Mouse (Mus musculus) thymus, postnatal 36 days (tissue): Measurements from ENCODE around the gene Slc25a42.
"Not testable (repeated sequence)": the region's sequence is repeated elsewhere in the genome, so short reads cannot be mapped to it uniquely, and the experiment has no call there.

Experiments
- DNase-seq, 2 experiments: peaks; one replicate each; pipeline ENCODE4 v3.0.0; 2022; ENCODE audit warnings: mixed read lengths in 2 of 2

The Slc25a42 gene

DNA sequence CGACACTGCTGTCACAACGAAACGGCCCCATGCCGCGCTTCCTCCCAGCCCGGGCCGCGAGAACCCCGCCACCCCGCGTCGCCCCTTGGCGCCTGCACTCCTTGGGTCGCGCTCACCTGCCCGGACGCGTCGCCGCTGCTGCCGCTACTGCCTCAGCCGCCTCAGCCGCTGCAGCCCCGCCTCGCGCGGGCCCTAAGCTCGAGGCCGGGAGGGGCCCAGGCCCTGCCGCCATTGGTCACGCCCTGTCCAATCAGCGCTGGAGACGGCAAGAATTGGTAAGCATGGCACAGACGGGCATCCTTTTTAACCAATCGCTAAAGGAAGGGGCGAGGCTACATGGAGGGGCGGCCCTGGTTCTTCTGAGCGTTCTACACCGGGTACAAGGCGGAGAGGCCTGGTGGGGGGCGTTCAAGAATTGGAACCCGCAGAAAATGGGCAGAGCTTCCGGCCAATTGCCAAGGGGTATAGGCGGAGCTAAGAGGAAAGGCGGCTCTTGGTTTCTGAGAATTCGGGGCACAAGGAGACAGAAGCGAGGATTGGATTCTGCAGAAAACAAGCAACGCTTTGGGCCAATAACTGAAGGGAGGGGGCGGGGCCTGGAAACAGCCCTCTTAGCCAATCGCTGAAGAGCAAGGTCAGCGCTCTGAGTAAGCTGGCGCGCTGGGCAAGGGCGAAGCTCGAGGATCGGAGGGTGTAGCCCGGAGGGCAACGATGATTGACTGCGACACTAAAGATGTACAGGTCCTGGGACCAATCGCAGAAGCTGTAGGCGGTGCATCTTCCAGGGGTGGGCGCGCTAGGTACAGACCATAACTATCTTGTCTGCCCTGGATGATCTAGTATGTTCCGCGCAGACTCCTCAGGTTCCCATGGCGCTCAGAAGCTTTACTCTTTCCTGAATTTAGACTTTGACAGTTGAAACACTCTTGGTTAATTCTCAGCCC lies at the start of gene Slc25a42:
Gene Slc25a42, minus strand, starts transcription at position 194 of the 944 bp plus-strand sequence.
- peak; percentile 93 to 98 for DNase-seq

DNA sequence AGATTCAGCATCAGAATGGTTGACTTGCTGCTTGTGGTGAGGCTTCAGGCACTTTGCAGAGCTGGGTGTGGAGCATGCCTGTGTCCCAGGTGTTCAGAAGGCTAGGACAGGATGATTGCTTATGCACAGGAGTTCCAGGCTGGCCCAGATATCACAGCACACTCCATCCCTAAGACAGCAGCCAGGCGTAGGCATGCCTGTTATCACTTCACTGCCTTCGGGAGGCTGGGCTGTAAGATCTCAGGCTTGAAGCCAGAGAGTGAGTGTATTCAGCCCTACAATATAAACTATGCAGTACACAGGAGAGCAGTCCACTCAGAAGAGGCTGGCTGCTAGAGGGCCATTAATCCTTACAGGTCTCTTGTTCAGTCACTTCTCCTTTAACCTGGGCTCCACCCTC lies 46.9 kb upstream of the Slc25a42 start:
- no peak for DNase-seq

DNA sequence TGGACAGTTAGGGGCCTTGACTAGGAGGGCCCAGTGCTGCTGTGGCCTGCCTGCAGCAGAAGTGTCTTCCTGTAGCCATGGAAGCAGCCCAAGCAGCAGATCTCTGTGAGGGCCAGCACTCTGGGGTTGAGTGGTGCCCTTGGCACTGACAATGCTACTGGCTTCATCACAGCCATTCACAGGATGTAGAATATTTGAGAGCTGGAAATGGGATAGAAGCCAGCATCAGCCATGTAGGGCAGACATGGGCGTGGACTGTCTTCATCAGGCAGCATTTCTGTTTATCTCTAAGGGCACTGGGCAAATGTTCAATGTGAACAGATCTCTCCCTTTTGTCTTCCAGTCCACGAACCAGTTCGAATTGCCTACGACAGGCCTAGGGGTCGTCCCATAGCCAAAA lies 46.5 kb upstream of the Slc25a42 start:
- no peak for DNase-seq

DNA sequence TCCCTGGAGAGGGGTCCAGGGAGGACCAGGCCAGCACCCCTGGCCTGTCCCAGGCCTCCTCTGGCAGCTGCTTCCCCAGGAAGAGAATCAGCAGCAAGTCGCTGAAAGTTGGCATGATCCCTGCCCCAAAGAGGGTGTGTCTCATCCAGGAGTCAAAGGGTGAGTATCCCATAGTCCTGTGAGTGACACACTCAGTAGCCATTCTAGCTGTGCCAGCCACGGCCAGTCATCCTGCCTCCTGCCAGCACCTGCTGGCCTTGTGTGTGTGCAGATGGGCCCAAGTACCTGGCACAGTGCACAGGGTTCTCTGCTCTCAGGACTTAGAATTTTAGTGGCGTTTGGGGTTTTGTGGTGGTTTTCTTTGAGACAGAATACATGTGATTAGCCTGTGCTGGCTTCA lies 45.4 kb upstream of the Slc25a42 start:
- no peak for DNase-seq

DNA sequence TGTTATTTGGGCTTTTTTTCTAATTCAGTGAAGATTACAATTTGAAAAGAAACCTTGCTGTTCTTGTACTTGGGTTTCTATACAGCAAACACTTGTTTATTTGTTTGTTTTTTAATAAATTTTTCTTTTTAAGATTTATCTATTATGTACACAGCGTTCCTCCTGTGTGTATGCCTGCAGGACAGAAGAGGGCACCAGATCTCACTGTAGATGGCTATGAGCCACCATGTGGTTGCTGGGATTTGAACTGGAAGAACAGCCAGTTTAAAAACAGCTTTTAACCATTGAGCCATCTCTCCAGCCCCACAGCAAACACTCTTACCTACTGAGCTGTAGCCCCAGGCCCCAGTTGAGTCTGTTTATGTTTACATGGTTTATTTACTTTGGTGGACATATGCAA lies 42.5 kb upstream of the Slc25a42 start:
- DNase-seq: no peak

DNA sequence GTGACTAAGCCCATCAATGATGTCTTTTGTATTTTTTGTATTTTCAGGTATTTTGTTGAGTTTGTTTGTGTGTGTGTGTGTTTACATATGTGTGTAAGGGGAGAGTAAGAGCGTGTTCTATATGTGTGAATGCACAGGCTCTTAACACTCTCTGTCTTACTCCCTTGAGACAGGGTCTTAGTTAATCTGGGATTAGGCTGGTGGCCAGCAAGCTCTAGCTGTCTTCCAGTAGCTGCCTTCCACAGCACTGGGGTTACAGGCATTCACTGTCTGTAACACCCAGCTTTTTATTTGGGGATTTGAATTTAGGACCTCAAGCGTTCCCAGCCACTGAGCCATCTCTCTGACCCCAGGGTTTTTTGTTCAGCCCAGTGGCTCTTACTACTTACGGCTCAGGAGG lies 35.7 kb upstream of the Slc25a42 start:
- DNase-seq: no peak

DNA sequence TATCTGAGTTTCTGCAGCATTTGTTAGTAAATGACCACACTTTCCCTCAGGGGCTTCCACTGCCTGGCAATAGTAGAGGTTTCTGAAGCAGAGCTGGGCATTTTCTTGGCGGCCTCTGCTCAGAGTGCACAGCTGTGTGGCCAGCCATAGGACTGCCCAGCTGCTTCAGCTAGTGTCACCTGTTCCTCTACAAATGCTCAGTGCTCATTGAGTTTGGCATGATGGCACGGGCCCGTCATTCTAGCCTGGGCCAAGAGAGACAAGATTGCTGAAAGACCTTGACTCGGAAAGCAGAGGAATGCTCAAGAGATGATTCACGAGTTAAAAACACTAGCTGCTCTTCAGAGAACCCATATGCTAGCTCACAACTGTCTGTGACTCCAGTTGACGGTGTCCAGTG lies 34.5 kb upstream of the Slc25a42 start:
- no peak for DNase-seq

DNA sequence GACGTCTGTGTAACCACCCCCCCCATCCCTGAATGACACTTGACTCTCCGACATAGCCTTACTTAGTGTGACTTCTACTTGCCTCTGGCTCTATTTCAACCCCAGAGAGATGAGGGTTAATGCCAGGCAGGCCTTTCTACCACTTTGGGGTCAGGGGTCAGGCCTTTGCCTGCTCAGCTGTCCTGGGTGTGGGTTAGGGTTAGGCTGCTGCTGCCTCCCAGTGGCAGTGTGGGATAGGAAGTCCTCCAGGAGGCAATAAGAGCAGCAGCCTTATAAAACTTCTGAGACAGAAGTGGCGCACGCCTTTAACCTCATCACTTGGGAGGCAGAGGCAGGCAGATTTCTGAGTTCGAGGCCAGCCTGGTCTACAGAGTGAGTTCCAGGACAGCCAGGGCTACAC lies 28.5 kb upstream of the Slc25a42 start:
- peak; percentile 14 to 33 for DNase-seq

DNA sequence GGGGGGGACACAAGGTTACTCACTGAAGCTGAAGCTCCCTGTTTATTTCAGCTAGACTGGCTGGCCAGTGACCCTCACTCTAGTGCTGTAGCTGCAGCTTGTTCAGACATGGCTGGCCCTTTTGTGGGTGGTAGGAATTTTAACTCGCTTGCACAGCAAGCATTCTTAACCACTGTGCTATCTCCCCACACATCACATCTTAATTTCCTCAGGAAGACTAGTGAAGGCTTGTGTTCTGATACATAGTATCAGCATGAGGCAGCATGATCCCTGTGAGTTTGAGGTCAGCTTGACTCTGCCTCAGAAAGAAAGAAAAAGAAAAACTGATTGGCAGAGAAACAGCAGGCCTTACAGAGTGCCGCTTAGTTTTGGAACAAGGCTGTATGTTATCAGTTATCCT lies 25.7 kb upstream of the Slc25a42 start:
- no peak for DNase-seq

DNA sequence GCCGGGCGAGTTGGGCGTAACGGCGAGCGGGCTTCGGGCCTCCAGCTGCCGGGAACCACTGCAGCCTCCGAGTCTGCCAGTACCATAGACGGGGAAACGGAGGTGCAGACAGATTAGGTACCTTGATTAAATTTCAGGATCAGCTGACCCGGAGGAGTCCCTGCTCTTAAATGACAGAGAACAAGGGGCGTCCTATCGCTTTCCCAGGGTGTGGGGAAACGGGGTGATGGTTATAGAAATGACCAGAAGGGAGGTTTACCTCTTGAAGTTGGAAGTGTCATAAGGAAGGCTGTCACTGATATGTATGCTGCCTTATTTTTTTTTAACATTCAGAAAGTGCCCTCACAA lies 22.6 kb upstream of the Slc25a42 start:
- no peak for DNase-seq

DNA sequence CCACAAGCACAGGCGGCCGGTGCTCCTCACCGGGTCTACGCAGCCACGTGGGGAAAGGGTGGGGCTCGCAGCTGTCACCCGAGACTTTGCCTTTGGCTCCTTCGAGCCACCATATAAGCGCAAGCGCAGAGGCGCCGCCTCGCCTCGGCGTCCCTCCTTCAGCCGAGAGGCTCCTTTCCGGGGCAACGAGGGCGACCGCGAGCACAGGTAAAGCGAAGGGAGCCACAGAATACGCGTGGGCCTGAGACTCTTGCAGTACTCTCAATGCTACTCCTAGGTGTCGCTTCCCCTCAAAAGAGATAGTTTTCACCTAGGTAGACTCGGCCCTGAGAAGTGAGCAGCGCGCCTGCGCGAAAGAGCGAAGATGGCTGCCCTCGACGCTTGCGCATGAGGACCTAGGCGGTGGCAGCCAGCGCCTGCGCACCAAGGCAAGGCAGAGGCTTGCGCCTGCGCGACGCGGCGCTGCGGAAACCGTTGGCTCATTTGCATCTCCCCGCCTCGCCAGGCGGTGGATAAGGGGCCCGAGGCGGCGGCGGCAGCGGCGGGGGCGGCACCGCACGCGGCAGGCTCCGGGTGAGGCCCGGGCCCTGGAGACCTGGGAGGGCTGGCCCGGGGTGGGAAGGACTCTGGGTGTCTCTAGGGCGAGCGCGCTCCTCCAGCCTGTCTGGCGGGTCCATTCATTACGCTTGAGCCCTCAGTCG lies 22.1 kb upstream of the Slc25a42 start, which contains the start of the genes Sugp2 and Armc6:
Gene Sugp2, plus strand, starts transcription at position 147 of the 701 bp plus-strand sequence.
Gene Armc6, minus strand, starts transcription at position 387 of the 701 bp plus-strand sequence.
- DNase-seq: peak; percentile 94 to 97

DNA sequence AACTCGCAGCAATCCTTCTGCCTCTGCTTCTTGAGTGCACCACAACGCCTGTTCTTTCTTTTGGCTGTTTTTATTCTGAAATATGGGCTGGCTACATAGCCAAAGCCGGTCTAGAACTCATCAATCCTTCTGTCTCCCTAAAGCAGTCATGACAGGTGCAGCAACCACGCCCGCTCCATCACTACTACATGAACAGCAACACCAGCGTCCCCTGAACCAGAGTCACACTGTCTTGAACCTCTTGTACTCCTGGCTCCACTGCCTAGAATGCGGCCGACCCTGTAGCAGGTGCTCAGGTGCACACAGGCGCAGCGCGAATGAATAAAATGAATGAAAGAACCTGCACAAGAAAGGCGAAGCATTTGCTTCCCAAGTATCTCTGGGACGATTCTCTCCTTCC lies 21.5 kb upstream of the Slc25a42 start:
- no peak for DNase-seq

DNA sequence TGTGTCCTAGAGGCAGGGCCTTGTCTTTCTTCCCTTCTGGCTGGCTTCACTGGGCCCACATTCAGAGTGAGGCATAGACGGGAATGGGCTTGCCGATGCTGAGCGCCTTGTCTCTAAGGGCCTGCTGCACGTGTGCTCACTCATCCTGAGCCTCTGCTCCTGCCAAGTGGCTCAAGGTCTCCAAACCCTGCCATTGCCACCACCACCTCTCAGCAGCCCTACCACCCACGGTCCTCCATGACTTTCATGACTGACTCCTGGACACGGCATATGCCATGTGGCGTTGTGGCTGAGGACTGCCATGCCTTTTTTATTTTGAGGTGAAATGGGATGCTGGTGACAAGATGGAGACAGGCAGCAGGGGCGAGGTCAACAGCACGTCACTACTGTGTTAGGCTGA lies 18.7 kb upstream of the Slc25a42 start:
- DNase-seq: no peak

DNA sequence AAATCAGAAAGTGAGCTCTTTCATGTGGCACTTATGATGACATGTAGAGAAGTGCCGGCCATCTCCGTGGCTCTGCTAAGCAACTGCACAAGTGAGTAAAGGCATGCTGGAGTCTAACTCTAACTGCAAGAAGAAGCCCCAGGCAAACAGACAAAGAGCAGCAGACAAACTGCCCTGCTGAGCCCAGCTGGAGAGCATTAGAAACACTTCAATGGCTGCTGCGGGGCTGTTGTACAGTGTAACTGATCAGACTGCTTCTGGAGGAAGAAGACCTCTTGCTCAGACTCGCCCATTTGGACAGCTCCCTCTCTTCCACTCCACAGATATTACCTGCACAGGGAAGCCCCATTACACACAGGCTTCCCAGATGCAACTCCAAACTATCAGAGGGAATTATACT lies 15.9 kb upstream of the Slc25a42 start:
- DNase-seq: no peak

DNA sequence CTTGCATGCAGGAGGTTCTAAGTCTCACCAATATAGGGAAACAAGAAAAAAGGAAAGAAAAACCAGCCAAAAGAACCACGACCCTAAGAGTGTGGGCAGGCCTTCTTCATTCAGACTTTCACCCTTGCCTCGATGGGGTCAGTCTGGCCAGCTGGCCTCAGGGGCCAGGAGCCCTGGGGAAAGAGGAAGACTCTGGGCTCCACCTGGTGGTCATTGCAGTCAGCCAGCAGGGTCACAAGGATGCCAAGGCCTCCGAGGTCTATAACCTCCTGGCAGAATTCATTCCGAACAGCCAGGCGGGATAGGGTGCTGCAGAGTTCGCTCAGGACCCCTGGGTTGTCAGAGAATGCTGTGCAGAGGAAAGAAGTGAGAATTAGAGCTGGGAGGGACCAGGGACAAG lies 11.2 kb upstream of the Slc25a42 start:
- DNase-seq: peak; percentile 23

DNA sequence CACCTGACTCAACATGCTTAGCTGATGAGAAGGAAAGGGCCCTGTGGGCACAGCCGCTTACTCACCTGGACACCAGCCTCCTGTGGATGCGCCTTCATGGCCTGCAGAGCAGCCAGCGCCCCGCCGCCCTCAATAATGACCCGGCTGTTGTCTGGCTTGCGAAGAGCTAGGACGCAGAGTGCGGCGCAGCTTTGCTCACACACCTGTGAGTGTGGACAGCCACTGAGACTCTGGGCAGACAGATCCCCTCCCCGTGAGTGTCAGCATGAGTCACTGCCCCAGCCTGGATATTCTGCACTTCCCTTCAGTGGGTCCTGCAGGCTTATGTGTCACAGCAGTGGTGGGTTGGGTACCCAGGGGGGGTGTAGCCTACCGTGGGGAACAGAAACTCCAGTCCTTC lies 9.9 kb upstream of the Slc25a42 start:
- no peak for DNase-seq

DNA sequence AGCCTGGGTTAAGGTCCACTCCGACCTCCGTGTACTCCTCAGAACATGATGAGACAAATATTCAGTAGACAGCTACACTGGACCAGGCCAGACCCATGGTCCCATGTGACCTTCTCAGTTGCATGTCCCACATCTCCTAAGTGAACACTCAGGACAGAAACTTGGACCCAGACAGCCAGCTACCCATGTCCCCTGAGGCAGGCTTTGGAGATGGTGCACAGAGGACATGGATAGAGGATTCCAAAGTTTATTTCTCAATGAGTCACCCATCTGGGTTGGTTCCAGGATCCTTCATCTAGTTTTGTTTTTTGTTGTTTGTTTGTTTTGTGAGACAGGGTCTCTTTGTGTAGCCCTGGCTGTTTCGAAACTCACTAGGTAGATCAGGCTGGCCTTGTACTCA lies 8.8 kb upstream of the Slc25a42 start:
- DNase-seq: no peak

DNA sequence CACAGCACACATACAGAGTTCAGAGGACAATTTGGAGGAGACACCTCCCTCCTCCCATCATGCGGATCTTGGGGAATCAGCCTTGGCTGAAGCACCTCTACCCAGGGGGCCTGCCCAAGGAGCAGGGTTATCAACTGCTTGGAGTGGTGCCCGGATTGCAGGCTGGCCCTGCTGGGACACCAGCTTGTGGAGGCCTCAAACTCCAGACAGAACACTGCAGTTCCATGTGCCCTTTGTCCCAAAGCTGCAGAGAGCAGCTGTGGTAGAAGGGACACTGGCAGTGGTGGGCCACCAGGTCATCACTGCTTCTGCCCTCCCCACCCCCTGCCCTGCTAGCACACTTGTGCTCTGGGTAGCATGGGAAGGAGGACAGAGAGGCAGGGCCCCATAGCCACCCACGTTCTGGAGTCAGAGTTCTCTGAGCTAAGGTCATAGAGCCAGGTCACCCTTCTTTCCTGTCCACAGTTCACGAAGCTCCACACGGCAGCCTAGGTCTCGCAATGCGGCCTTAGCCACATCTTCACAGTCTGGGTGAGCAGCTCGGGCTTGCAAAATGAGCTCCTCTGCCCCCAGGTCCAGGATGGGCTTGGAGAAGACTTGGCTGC lies 8.2 kb upstream of the Slc25a42 start:
- no peak for DNase-seq

DNA sequence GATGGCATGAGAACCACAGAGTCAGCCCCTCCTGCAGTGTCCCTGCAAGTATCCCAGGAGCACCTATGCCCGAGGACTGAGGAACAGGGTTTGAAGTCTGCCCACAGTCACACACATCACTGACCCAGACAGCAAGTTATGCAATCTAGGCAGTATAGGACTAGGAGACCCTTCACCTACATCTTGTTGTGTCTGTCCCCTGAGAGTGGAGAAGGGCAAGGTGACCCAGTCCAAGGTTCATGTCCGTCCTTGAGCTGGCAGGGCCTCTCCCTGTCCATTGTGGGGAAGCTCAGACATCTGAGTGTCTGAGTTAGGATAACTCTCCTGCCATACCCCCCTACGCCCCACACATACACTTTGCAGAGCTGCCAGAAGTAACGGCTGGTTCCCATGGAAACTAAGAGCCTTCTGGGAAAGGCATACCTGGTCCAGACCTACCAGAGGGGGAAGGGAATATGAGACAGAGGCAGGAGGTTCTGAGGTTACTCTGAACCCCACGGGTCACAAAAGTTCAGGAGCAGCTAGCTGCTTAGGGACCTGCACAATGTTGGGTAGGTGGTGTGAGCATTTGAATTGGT lies 7.1 kb upstream of the Slc25a42 start:
- no peak for DNase-seq

DNA sequence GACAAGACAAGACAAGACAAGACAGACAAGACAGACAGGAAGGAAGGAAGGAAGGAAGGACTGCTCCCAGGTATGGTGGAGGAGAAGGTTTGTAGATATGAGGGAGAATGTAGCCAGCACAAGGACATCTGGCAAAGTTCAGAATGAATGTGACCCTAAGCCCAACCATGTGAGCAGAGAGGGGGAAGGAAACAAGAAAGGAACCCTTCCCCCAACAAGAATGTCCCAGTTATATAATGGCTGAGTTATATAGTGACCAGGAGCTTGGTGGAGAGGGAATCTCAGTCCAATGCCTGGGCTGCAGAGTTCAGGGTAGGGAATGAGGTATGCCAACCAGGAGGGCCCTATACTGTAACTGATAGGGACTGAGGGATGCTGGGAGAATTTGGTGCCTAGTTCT lies 5.3 kb upstream of the Slc25a42 start:
- no peak for DNase-seq

DNA sequence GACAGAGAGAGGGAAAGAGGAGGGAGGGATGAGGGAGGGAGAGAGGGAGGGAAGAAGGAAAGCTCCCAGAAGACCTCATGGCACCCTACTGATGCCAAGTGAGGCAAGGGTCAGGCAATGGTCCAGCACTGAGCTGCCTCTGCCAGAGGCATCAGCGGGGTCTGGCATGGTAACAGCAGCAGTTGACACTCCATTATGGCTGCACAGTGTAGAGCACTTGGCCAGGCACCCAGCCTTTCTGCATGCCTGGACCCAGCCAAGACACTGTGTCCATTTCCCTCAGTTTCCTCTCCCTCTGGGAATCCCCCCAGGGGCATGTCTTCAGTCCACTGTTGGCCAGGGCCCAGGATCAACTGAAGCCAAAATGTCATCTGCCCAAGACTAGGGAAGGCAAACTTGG lies 4.5 kb upstream of the Slc25a42 start:
- no peak for DNase-seq

DNA sequence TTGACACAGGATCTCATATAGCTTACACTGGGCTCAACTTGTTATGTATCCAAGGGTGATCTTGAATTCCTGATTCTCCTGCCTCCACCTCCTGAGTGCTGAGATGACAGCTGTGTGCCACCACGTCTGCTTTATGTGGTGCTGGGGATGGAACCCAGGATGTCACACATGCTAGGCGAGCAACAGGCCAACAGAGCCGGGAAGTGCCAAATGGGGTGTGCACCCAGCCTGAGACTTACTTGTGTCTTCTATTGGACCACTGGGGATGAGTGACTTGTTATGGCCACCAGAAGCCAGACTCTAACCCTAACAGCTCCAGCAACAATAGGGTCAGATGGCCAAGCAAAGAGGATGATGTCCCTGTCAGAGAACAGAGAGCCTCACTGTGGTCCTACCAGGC lies 4.1 kb upstream of the Slc25a42 start:
- not testable (repeated sequence) for DNase-seq

DNA sequence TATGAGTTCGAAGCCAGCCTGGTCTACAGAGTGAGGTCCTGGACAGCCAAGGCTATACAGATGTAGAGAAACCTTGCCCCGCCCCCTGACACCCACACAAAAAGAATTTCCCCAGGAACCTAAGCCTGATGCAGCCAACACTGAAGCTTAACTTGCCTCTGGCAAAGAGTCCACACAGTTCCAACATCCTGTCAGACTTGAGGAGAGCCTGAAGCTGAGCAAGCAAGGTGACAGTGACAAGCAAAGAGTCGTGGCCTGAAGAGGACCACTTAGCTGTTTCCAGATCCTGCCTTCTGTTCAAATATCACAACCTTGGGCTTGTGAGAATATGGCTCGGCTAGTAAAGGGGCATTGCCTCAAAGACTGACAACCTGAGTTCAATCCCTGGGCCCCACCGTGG lies 3.0 kb upstream of the Slc25a42 start:
- no peak for DNase-seq
